Mouse (Mus musculus): ENCODE results near the gene Ep300. TPM values are rescaled to one million over a fixed set of nuclear protein-coding genes. Genes with fewer than 3 reads are reported as not detected.
A peak's percentile ranks its signal among the peaks of the same experiment; 100 is the strongest.
"Not testable (repeated sequence)": the region's sequence is repeated elsewhere in the genome, so short reads cannot be mapped to it uniquely, and the experiment has no call there.

Ep300 gene
- polyA plus RNA-seq, 1 experiment from 2014 or later, result 17.3 TPM

DNA sequence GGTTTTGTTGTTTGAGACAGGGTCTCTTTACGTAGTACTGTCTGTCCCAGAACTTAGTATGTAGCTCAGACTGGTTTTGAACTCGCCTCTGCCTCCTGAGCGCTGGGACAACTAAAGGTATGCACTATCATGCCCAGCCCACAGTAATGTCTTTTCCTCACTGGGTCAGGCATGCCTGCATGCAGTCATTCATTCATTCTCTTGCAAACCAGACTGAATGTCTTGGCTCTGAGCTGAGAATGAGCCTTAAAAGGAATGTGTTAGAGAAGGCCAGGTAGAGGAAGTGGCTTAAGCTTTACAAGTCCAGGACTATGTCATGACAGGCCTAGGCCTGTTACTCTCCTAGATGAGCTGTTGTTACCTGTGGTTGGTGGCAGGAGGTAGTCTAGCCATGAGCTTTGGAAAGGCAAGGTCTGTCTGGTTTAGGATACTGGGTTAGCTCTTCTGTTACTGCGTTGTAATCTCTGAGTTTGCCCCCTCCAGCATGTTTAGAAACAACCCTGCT, 95.2 kb downstream of the Ep300 start:
- 93% methylated on average over 4 of the region's 4 CpGs for WGBS
- no peaks in the 10 kb centered on the region for H3K9me3 ChIP-seq (replicated peaks)
- no peak overlapping the region for H3K4me2 ChIP-seq
- no peak for ATAC-seq (ENCODE audit: insufficient number of reproducible peaks, low FRiP score)
- H3K36me3 ChIP-seq, result peaks cover 83% of the 10 kb centered on the region
- no peaks in the 10 kb centered on the region; the same call in 1 of the 2 replicates for H3K4me1 ChIP-seq (replicated peaks)
- H3K27ac ChIP-seq (ENCODE audit: poor library complexity, severe bottlenecking), result no peak overlapping the region
- no peak overlapping the region for H3K9ac ChIP-seq
- H3K27me3 ChIP-seq (replicated peaks), result no peaks in the 10 kb centered on the region
- H3K4me3 ChIP-seq, result no peak overlapping the region

- Histone ChIP-seq H3K27ac (ENCODE audit: poor library complexity, severe bottlenecking) (no peak overlapping the region), H3K9ac (peak overlapping the region; percentile 77), H3K27me3 (replicated peaks) (peaks cover 60% of the 10 kb centered on the region), H3K4me3 (peak overlapping the region; percentile 58), H3K4me2 (peak overlapping the region; percentile 86), H3K36me3 (0 out of 2 replicates have a peak, but pooled peaks cover 2% of the 10 kb centered on the region), H3K9me3 (replicated peaks) (no peaks in the 10 kb centered on the region), H3K4me1 (replicated peaks) (peaks cover 18% of the 10 kb centered on the region)
- ATAC-seq (ENCODE audit: insufficient number of reproducible peaks, low FRiP score), result no peak
- 5% methylated on average over 41 of the region's 41 CpGs for WGBS
Measured at GRCm38 (mm10) chr15:81693366-81693966, 108.3 kb downstream of the Ep300 start.

- no peaks in the 10 kb centered on the region for H3K9me3 ChIP-seq (replicated peaks)
- H3K27me3 ChIP-seq (replicated peaks), result peaks cover 60% of the 10 kb centered on the region
- peak overlapping the region; percentile 86 for H3K4me2 ChIP-seq
- no peak overlapping the region for H3K27ac ChIP-seq (ENCODE audit: poor library complexity, severe bottlenecking)
- peak overlapping the region; percentile 77 for H3K9ac ChIP-seq
- under 1% methylated on average over 102 of the region's 107 CpGs for WGBS
- ATAC-seq (ENCODE audit: insufficient number of reproducible peaks, low FRiP score), result peak; percentile 79
- peak overlapping the region; percentile 58 for H3K4me3 ChIP-seq
- no peaks in the 10 kb centered on the region for H3K36me3 ChIP-seq
- H3K4me1 ChIP-seq (replicated peaks), result peaks cover 18% of the 10 kb centered on the region
Measured at GRCm38 (mm10) chr15:81693967-81694881, 109.1 kb downstream of the Ep300 start.

- Histone ChIP-seq H3K9me3 (replicated peaks) (no peaks in the 10 kb centered on the region), H3K4me2 (peak overlapping the region; percentile 86), H3K27me3 (replicated peaks) (peaks cover 60% of the 10 kb centered on the region), H3K36me3 (no peaks in the 10 kb centered on the region), H3K27ac (ENCODE audit: poor library complexity, severe bottlenecking) (no peak overlapping the region), H3K4me3 (peak overlapping the region; percentile 58), H3K4me1 (replicated peaks) (peaks cover 18% of the 10 kb centered on the region), H3K9ac (peak overlapping the region; percentile 77)
- 16% methylated on average over 19 of the region's 19 CpGs for WGBS
- ATAC-seq (ENCODE audit: insufficient number of reproducible peaks, low FRiP score), result no peak
Measured at GRCm38 (mm10) chr15:81694891-81695290, 109.7 kb downstream of the Ep300 start.

GRCm38 (mm10) chr15:81697175-81697574, 112.0 kb downstream of the Ep300 start, which contains the start of gene Chadl:
Gene Chadl (minus strand): TSS chr15:81697287.
- H3K4me3 ChIP-seq, result no peak within 1 kb of the TSS
- H3K4me1 ChIP-seq (replicated peaks), result peaks cover 18% of the 10 kb centered on the region
- H3K9ac ChIP-seq, result no peak within 1 kb of the TSS
- H3K27me3 ChIP-seq (replicated peaks), result peaks cover 51% of the 10 kb centered on the region
- no peak within 1 kb of the TSS for H3K4me2 ChIP-seq
- no peaks in the 10 kb centered on the region for H3K36me3 ChIP-seq
- H3K9me3 ChIP-seq (replicated peaks), result 0 out of 2 replicates have a peak, but pooled peaks cover 4% of the 10 kb centered on the region
- WGBS, result 62% methylated on average over 7 of the region's 7 CpGs
- no peak for ATAC-seq (ENCODE audit: insufficient number of reproducible peaks, low FRiP score)
- no peak within 1 kb of the TSS for H3K27ac ChIP-seq (ENCODE audit: poor library complexity, severe bottlenecking)

DNA sequence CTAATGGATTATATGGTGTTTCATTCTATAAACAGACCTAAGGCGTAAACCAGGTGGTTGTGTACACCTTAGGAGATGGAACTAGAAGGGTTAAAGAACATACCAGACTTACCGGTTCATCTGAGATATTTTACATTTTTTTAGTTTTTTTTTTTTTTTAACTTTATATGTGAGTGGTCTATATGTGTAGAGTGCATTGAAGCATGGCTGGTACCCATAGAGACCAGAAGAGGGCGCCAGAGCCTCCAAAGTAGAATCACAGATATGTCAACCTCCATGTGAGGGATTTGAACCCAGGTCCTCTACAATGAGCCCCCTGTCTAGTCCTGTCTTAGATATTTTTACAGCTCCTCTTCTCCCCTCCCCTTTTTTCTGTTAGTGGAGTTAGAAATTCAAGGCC, 112.7 kb downstream of the Ep300 start:
- Histone ChIP-seq H3K27me3 (replicated peaks) (peaks cover 44% of the 10 kb centered on the region), H3K9ac (no peak overlapping the region)
- 46% methylated on average over 3 of the region's 3 CpGs for WGBS

GRCm38 (mm10) chr15:81698532-81698931, 113.4 kb downstream of the Ep300 start:
- 69% methylated on average over 2 of the region's 2 CpGs for WGBS
- Histone ChIP-seq H3K4me1 (replicated peaks) (peaks cover 11% of the 10 kb centered on the region), H3K36me3 (peaks cover 10% of the 10 kb centered on the region), H3K27me3 (replicated peaks) (peaks cover 37% of the 10 kb centered on the region), H3K27ac (ENCODE audit: poor library complexity, severe bottlenecking) (no peak overlapping the region), H3K9me3 (replicated peaks) (0 out of 2 replicates have a peak, but pooled peaks cover 4% of the 10 kb centered on the region), H3K4me2 (no peak overlapping the region), H3K9ac (no peak overlapping the region), H3K4me3 (no peak overlapping the region)
- no peak for ATAC-seq (ENCODE audit: insufficient number of reproducible peaks, low FRiP score)

More for the DNA sequence above, 112.7 kb downstream of the Ep300 start:
- no peak overlapping the region for H3K27ac ChIP-seq (ENCODE audit: poor library complexity, severe bottlenecking)
- H3K4me3 ChIP-seq, result no peak overlapping the region
- H3K9me3 ChIP-seq (replicated peaks), result 0 out of 2 replicates have a peak, but pooled peaks cover 4% of the 10 kb centered on the region
- peaks cover 3% of the 10 kb centered on the region for H3K36me3 ChIP-seq
- H3K4me2 ChIP-seq, result no peak overlapping the region
- peaks cover 17% of the 10 kb centered on the region for H3K4me1 ChIP-seq (replicated peaks)
- no peak for ATAC-seq (ENCODE audit: insufficient number of reproducible peaks, low FRiP score)

GRCm38 (mm10) chr15:81700161-81700560, 115.0 kb downstream of the Ep300 start:
- no peak overlapping the region for H3K9ac ChIP-seq
- WGBS, result 70% methylated on average over 2 of the region's 2 CpGs
- H3K4me2 ChIP-seq, result no peak overlapping the region
- 0 out of 2 replicates have a peak, but pooled peaks cover 4% of the 10 kb centered on the region for H3K9me3 ChIP-seq (replicated peaks)
- H3K4me3 ChIP-seq, result no peak overlapping the region
- H3K27ac ChIP-seq (ENCODE audit: poor library complexity, severe bottlenecking), result no peak overlapping the region
- 0 out of 2 replicates have a peak, but pooled peaks cover 3% of the 10 kb centered on the region for H3K4me1 ChIP-seq (replicated peaks)
- no peak for ATAC-seq (ENCODE audit: insufficient number of reproducible peaks, low FRiP score)
- H3K27me3 ChIP-seq (replicated peaks), result peaks cover 23% of the 10 kb centered on the region
- H3K36me3 ChIP-seq, result peaks cover 26% of the 10 kb centered on the region

DNA sequence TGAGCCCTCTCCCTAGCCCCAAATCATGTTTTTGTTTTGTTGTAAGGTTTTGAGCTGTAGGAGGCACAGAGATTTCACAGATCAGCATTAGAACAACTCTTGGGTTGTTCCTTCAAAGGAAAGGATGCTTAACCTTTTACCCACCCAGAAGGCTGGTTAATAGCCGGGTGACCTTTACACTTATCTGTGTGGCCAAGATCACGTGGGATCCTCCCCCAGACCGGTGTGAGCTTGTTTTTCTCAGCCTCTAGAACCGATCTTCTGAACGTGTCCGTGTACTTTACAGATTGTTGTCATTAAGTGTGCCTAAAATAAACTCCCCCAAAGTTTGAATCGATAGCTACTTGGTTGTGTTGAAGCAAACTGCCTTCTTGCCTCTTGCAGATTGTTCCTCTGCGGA, 115.5 kb downstream of the Ep300 start:
- Histone ChIP-seq H3K36me3 (peaks cover 31% of the 10 kb centered on the region), H3K4me2 (no peak overlapping the region), H3K9me3 (replicated peaks) (0 out of 2 replicates have a peak, but pooled peaks cover 4% of the 10 kb centered on the region), H3K27ac (ENCODE audit: poor library complexity, severe bottlenecking) (no peak overlapping the region), H3K9ac (no peak overlapping the region), H3K4me3 (no peak overlapping the region), H3K4me1 (replicated peaks) (0 out of 2 replicates have a peak, but pooled peaks cover 3% of the 10 kb centered on the region), H3K27me3 (replicated peaks) (peaks cover 19% of the 10 kb centered on the region)
- ATAC-seq (ENCODE audit: insufficient number of reproducible peaks, low FRiP score), result no peak
- WGBS, result 59% methylated on average over 8 of the region's 8 CpGs

- H3K27ac ChIP-seq (ENCODE audit: poor library complexity, severe bottlenecking); H3K4me3 ChIP-seq; H3K4me2 ChIP-seq; H3K9me3 ChIP-seq (replicated peaks); H3K4me1 ChIP-seq (replicated peaks); ATAC-seq (ENCODE audit: insufficient number of reproducible peaks, low FRiP score); H3K9ac ChIP-seq: not testable (repeated sequence)
- WGBS, result 74% methylated on average over 4 of the region's 4 CpGs
- Histone ChIP-seq H3K27me3 (replicated peaks) (peaks cover 11% of the 10 kb centered on the region), H3K36me3 (peaks cover 38% of the 10 kb centered on the region)
Measured at GRCm38 (mm10) chr15:81701350-81701749, 116.2 kb downstream of the Ep300 start.
